Mouse (Mus musculus) liver, embryonic 14.5 days (tissue): ENCODE results near the gene Clta.

Experiments
- CTCF ChIP-seq: IDR thresholded peaks from 2 replicates; pipeline ENCODE4 v1.5.1; 2016; ENCODE audit warnings: antibody characterized with exemption, low read depth, control low read depth
- EP300 ChIP-seq: IDR thresholded peaks from 2 replicates; pipeline ENCODE4 v1.6.1; 2016; ENCODE audit warnings: antibody characterized with exemption, low read depth

GRCm38 (mm10) chr4:44042429-44042828 is 38.2 kb downstream of the Clta start:
- TF ChIP-seq CTCF (no peak), EP300 (no peak)
